Mouse (Mus musculus) v-Abl transformed pro-B cells (cell line): ENCODE measurements around the gene Cyp2j5.
"Not testable (repeated sequence)": the region's sequence is repeated elsewhere in the genome, so short reads cannot be mapped to it uniquely, and the experiment has no call there.

Experiments used
- in situ Hi-C, 2 experiments: fragments of 400-800 bp; cut with MboI; formaldehyde crosslinking; loops; one replicate each; pipeline ENCODE4 v1.15.1; 2025; ENCODE audit not compliant: unreplicated experiment in 2 of 2

Cyp2j5 gene

DNA sequence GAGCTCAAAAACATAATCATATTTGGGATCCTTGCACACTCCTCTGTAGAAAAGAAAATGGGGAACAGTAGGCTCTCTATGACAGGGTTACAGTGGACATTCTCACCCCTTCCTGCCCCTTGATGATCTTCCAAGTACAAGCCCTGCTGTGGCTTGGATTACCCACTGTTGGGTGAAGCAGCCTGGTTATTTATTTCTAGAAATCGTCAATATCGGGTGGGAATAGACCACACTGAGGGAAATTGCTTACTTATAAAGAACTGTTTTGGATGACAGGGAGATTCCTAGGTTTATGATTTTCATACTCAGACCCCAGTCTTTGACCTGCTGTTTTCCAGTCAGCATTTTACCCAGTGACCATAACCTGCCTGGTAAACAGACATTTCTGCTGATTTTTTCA is at the start of gene Cyp2j5:
Gene Cyp2j5 (minus strand): TSS at position 164 of the 400 bp plus-strand sequence.
- in situ Hi-C loops, result no loop called here

DNA sequence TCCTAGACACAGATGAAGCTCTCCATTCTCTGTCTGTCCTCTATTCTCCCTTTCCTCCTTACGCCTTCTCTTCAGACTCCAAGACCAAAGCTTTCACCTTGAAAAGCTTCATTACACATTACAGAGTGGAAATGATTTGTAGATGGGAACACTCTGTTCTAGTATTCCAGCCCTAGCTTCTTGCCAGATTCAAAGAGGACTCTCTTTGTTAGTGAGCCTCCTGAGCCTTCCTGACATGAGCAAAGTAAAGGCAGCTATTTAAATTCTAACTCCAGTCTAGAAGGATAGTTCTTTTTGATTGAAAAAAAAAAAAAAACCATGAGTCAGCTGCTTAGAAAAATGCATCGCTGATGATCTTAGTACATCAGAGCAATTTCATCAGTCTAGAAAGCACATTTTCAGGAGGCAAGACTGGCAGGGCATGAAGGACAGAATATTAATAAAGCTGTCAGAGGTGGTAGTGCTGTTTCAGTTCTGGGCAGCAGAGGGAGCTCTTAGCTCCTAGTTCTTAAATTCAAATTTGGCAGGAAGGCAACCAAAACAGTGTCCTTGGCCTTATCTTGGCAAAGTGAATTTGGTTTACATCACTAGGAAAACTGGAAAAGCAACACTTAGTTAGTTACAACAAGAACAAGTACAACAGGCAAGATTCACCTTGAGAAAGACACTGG is 41.5 kb upstream of the Cyp2j5 start:
- in situ Hi-C loops, result loop anchor here (10.0 to 25.0 kb wide), 4 partner anchors 1032 to 1739 kb away; no protein-coding TSS in a partner anchor

DNA sequence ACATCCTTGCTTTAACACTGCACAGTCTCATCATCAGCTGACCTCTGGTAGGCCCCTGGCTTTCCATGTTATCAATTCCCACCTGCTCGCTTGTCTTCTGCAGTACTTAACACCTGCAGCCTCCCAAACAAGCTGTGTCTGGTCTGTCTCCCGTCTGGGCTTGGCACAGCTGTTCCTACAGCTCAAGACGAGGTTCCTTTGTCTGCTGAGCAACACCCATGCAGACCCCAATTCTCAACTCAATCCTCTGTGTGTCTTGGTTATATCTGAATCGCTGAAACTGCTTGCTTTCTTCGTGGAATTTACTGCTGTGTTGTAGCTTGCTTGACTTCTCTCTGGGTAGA is 34.2 kb upstream of the Cyp2j5 start:
- in situ Hi-C loops, result loop anchor here in 1 of 2 experiments (25.0 kb wide), 1 partner anchor 1686 kb away; no protein-coding TSS in a partner anchor

DNA sequence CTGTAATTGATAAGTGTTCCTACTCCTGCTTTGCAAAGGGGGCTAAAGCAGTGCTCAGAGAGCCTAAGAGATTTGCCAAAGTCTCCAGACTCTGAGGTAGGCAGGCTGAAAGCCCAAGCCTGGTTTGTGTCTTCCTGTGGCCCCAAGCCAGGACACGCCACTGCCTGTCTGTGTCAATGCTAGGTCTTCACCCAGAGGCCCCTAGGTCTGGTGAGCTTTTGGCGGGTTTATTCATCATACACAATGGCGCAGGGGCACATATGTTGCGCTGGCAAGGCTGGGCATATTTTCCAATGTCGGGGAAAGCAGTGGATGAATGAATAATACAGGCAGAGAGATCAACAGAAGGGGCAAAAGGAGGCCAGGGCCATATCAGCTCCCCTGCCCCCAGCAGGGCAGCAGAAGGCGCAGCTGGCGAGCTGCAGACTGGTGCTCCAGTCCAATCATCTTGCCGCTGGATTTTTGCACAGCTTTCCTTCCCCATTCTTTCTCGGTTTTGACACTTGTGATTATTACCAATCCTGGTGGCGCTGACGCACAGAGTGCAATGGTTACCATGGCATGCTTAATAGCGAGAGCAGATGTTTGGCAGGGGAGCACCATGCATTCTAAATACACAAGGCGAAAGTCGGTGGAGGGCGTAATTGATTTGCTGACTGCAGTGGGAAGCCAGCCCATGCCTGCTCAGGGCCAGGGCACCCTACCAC is 33.7 kb upstream of the Cyp2j5 start:
- in situ Hi-C loops, result loop anchor here in 1 of 2 experiments (25.0 kb wide), 1 partner anchor 1685 kb away; no protein-coding TSS in a partner anchor

DNA sequence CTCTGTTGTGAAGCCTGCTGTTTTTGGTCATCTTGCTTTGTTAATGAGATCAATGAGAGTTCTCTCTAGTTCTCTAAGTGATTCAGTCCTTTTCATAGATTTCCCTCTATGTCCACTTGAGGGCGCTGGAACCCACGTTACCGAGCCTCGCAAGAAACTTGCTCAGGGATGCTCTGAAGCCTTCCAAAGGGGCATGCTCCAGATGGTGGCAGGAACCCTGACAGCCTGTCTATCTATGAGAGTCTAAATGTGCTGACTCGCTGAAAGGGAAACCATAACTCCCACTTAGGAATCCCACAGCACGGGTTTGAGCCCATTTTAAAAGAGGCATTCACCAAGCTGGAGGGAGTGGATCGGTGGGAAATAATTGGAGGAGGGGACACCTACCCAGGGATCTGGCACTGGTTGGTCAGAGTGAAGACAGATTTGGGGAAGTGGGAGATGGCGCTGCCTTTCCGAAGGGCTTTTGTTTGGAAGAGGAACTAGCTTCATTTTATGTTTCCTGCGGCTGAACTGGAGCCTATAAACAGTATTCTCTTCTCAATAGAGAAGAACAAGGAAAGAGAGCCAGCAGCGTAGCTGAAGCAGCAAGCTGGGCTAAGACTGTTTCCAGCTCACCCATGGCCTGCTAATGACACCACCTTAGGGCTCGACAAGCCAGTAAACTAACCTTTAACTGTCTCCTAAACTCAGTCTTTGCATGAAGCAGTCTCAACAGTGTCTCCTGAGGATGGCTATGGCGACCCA is 32.8 kb upstream of the Cyp2j5 start:
- in situ Hi-C loops, result loop anchor here in 1 of 2 experiments (25.0 kb wide), 1 partner anchor 1684 kb away; no protein-coding TSS in a partner anchor

DNA sequence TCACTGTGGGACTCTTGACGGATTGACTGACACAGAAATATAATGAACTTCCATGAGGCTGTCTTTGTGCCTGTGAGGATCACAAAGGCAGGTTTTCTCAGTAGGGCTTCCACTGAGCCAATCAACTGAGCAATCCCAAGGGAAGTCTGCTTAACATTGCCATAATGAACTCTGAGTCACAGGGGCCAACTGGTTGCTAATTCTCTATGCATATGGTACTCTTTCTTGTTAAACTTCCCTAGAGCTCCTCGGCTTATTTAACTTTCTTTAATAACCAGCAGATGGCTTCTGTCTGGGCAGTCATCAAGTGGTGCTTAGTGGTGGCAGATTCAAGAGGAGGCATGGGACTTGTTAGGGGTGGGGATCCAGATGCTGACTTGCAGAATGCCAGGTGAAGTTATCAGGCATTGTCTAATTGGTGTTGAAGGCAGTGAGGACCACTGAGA is 23.4 kb upstream of the Cyp2j5 start:
- in situ Hi-C loops, result loop anchor here in 1 of 2 experiments (25.0 kb wide), 1 partner anchor 1675 kb away; no protein-coding TSS in a partner anchor

DNA sequence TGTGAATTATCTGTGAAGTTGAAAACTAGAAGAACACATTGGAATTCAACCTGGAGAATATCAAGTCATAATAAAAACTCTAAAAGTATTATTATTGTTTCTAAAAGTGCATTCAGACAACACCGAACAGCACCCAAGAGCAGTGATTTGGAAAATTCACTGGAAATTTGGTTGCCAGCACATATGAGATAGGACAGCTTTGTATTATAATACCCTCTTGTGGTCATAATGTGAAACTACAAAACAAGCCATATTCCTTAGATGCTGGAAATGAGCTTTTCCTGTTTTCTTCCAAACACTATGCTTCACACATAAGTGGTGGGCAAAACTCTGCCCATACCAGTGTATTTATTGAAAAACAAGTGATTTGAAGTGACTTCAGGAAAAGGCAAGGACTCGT is 19.5 kb upstream of the Cyp2j5 start:
- in situ Hi-C loops, result loop anchor here in 1 of 2 experiments (25.0 kb wide), 1 partner anchor 1671 kb away; no protein-coding TSS in a partner anchor

DNA sequence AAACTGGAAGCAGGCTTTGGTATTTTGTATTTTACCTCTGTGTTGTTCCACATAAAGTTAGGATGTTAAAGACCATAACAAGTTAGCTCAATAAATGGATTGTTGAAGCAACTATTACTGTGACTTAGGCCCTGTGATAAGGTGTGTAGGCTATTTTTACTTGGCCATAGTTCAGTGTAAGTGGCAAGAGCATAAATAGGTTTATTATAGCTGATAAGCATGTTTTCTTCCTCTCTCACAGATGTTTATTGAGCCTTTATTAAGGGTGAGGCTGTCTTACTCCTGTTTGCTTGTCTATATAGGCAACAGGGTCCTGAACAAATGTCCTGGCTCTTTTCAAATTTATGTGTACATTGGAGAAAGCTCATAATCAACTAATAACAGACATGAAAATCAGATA is 17.0 kb upstream of the Cyp2j5 start:
- in situ Hi-C loops, result loop anchor here in 1 of 2 experiments (25.0 kb wide), 1 partner anchor 1669 kb away; no protein-coding TSS in a partner anchor

DNA sequence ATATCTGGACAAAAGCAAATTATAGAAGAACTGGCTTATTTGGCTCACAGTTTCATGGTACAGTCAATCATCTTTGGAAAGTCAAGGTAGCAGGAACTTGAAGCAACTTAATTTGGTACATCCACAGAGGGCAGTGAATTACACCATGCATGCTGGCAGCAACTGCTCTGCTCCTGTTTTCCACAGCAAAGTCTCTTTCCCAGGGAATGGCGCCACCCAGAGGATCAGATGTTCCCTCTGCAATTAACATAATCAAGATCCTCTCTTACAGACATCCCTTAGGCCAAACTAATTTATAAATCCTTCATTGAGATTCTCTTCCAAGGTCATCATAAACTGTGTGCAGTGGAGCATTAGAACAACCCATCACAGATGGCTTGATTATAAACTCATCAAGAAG is 16.3 kb upstream of the Cyp2j5 start:
- in situ Hi-C loops, result loop anchor here in 1 of 2 experiments (25.0 kb wide), 1 partner anchor 1668 kb away; no protein-coding TSS in a partner anchor

DNA sequence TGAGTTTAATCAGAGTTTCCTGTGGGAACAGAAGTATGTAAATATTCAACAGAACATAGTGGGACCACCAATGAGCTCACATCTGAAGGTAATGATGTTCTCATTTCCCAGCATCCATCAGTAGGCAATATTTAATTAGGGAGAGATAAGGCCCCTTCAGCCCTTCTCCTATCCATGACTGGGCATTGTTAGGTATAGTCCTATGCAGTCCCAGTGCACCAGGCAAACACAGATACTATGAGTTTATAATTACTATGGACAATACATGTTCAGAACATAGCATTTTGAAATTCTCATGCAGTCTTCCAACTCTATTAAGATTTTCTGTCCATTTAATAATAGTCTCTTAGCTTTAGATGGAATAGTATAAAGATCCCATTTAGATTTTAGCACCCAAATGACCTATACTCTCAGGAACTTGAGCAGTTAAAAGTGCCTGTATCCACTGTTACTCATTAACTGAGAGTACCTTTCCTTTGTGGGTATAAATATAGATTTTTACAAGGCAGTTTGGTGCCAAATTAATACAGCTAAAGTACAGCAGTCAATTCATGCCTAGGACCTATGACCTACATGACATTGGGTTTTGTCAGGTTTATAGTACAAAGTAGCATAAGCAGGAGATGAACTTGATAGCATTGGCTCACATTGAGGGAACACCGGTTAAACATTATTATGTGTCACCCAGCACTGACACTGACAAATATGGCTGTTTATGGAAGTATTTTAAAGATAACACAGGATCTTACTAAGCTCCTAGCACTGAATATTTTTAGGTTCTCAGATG is 907 bp upstream of the Cyp2j5 start:
- in situ Hi-C loops, result no loop called here

DNA sequence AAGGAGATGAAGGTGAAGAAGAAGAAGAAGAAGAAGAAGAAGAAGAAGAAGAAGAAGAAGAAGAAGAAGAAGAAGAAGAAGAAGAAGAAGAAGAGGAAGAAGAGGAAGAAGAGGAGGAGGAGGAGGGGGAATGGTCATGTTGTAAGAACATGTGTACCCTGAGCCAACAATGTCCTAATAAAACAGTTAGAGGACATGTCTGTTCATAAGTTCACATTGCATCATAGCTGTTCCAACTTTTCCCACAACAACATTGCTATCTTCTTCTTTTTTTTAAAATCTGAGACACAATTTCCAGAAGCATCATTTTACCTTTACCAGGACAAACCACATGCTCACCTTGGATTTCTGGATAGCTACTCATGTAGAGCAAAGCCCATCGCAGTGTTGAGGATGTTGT is 28.5 kb downstream of the Cyp2j5 start:
- in situ Hi-C loops, result no loop called here

DNA sequence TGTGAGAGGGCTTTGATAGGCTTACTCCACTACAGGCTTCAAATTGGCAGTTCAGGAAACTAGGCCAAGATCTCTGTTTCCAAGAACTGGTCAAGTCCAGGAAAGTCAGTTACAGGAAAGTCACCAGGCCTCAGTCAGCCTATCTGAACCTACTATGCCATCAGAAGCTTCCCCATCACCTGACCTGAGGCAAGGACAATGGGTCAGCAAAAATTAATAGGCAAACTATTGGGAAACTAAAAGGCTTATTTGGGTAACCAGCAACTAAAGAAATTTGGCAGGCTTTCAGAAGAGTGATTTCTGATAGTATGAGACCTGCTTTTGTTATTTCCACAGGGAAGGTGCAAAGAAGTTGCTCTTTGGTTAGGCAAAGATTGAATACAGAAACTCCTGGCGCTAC is 41.5 kb downstream of the Cyp2j5 start:
- in situ Hi-C loops, result no loop called here

DNA sequence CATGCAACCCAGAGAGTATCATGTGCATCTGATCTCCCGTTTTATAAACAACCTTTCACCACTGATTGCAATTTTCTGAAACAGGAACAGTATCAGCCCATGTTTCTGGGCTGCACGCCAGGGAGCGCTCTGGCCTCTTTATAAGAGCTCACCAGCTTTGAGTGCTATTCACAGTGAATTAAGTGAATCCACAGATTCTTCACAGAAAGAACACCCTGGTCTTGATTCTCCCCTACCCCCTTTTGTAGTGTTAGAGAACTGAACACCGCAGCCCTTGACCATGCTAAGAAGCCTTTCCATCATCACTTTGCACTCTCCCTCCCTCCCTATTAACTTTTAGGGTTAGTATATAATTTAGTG is 72.2 kb downstream of the Cyp2j5 start:
- in situ Hi-C loops, result no loop called here

DNA sequence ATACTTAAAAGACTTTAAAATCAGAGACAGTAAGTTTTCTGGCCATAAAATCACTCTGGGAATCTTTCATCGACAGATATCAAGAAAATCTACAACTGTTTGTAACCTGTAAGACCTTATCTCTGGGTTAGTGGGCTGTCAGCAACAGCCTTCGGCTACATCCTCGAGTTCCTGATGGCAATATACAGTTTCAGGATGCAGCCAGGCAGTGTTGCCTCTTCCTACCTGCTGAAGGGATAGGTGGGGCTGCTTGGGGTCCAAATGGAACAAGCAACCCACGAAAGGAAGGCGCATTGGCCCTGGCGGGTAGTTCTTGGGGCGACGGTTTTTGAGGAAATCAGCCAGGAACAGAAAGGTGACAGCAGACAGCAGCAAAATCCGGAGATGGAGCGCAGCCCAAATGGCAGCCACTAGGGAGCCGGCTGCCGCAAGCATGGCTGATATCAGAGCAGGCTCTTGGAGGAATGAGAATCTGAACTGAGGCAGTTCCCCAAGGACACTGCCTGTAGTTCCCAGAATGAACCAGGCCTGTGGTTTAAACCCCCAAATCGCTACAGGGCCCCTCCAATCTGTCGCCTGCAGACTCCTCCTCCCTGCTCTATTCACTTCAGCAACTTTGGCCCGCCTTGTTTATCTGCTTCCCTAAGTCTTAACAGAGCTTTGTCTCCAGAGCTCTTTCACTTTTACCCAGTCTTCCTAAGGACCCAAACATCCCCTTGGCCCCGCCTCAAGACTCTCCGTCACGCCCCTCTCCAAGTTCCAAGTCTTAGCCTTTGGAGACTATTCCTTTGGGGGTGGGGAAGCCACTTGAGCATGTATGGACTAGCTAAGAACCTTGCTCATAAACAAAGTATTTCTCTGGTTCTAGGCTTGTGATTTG is 72.8 kb downstream of the Cyp2j5 start, which contains the start of gene Cyp2j9:
Gene Cyp2j9 (minus strand): TSS at position 668 of the 880 bp plus-strand sequence.
- in situ Hi-C loops, result no loop called here

DNA sequence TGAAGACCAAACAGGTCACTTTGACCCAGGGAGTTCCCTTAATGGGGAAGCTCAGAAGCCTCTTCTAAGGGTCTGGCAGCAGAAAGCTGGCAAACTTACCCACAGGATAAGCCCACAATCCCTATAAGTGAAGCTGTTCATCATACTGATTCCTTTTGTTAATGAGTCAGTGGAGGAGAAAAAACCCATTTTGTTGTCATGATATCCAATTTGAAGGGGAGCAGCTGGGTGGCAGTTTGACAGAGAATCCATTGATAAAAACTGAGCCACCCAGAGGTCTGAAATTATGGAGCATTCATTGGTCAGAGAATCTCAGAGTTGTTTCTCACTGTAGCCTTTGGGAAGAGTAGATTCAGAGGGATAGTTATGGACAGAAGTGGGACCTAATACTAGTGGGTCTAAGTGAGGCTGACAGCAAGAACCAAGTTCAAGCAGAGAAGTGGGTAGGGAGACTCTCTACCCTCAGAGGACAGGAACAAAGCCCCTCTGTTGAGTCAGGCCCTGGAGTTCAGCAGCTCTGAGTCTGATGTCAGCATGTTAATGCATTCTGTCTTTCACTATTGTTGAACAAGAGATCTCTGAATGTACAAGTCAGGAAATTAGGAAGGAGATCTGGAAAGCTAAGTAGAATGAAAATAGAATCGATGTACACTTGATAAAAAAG is 82.4 kb downstream of the Cyp2j5 start:
- in situ Hi-C loops, result no loop called here

DNA sequence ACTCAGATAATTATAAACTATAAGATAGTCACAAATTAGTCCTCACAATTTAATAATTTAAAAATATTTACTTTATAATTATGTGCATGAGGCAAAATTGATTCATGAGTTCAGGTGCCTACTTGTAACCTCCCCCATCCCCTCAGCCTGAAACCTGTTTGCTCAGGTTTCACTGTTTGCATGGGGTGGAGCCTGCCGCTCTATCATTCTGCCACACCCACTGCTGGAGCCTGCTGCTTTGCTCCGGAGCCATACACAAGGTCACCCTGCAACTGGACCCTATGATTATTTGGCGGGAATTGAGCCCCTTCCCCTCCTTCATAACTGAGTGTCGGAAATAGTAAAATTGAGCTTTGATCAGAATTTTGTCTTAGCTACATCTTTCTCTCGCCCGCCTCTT is 83.6 kb downstream of the Cyp2j5 start:
- in situ Hi-C loops, result not testable (repeated sequence)
